Mouse (Mus musculus): ENCODE measurements at regions not wholly inside any gene's neighbourhood (a gene's known extent, or its start where the extent isn't known, plus 50 kb on each side); places are given as distances from the start of the nearest gene placed in this dataset.

GRCm38 (mm10) chr5:121062930-121063584, 53.2 kb upstream of the Rph3a start:
- TF ChIP-seq CTCF (IDR thresholded peaks at IDR 0.05; ENCODE audit: control insufficient read depth, insufficient read depth, insufficient replicate concordance, low read depth, low read length): no peak
- TF ChIP-seq POLR2A (IDR thresholded peaks at IDR 0.05; ENCODE audit: control insufficient read depth, low read depth, low read length): no peak
